Mouse (Mus musculus) adrenal gland, adult 10 weeks (tissue): ENCODE measurements around the gene Rgl3. TPM values are rescaled to one million over a fixed set of nuclear protein-coding genes. Genes with fewer than 3 reads are reported as not detected.

ENCODE experiments used
- polyA plus RNA-seq: library from polyadenylated mRNA; stranded (reverse); fragments of 350-450 nt; fragmentation: Illumina TruSeq; extraction: RNeasy Lipid Tissue Mini Kit (QIAGEN cat#74804); gene quantifications from one replicate; pipeline ENCODE4 v1.2.3, GENCODE M21; 2014; ENCODE audit warnings: low read depth, low replicate concordance

Rgl3 gene
- polyA plus RNA-seq = 2.8 TPM

DNA sequence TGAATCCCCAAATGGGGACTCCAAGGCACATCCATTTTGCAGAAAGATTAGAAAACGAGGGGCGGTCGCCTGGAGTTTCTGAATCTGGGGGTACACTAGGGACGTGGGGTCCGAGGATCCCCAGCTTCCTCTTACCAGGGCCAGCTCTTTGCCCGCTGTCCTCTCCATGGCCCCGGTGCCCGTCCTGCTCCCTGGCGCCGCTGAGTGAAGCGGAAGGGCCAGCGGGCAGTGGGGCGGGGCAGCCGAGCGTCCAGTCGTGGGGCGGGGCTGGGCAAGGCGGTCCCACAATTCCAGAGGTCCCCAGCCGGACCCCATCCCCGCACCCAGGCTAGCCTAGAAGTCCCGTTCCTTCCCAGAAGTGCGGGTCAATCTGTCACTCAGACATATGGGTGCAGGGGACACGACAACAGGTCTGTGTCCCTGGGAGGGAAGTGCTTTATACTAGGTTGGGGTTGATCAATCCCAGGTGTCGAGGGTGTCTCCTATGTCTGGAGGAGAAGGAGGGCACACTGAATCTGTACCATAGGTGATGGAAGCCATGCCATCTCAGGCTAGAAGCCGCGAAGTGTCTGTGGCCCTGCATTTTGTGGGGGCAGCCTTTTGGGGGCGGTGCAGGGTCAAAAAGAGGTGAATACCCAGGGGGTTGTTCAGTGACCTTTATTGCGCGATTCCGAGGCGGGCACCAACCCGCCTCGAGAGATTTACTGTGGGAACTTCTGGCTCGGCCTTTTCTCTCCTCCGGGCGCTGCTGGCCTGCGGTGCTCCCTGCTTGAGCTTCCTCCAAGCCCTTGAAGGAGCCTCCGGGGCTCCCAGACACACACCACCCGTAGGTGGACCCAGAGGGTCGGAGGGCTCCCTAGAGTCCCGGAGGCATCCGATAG is at the start of gene Rgl3:
Gene Rgl3, minus strand, starts transcription at position 217 of the 881 bp plus-strand sequence.

DNA sequence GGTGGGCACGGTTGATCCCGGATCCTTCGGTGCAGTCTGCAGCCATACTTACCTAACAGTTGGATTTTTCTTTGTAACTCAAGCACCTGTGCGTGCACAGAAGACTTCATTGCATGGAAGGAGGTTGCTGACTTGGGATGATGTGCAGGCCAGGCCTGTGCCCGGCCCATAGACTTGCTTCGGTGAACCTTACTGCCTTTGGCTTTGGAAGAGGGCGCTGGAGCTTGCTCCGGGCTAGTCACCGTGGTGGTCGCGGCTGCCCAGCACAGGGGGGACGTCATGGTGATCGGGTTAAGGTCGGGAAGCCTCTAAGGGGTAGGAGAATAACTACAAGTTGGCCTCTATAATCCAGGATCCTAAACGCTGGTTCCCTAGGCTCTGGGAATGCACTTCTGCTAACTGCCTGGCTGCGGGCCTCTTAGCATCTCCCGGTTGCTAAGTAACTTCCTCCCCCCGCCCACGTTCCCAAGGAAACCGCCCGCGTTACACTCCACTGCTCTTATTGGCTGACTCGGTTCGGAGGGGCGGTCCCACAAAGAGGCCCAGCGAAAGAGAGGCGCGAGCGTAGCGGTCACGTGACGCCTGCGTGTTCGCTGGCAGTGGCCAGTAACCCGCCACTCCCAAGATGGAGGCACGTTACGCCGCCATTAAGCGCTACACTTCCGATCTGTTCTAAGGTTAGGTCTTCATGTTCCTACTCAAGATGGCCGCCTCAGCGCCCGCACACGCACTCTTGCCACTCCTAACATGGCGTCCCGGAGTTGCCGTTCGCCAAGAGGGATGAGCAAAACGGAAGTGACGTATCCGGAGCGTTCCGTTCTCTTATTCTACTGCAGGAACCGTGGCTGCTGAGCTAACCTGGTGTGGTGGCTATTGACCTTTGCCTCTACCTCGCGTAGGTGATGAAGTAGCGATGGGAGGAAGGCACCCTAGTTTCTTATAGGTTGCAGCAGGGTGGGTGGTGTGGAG is 13.2 kb upstream of the Rgl3 start, which contains the start of the genes Ccdc151 and Prkcsh:
Gene Ccdc151, minus strand, starts transcription at position 441 of the 969 bp plus-strand sequence.
Gene Prkcsh, plus strand, starts transcription at position 613 of the 969 bp plus-strand sequence.

GRCm38 (mm10) chr9:21963417-21963816 is 25.8 kb downstream of the Rgl3 start, which contains the start of gene Epor:
Epor (minus strand) TSS chr9:21963506.

GRCm38 (mm10) chr9:21955570-21956281 is 33.5 kb downstream of the Rgl3 start, which contains the start of gene Swsap1:
Swsap1 (plus strand) TSS chr9:21955755.

DNA sequence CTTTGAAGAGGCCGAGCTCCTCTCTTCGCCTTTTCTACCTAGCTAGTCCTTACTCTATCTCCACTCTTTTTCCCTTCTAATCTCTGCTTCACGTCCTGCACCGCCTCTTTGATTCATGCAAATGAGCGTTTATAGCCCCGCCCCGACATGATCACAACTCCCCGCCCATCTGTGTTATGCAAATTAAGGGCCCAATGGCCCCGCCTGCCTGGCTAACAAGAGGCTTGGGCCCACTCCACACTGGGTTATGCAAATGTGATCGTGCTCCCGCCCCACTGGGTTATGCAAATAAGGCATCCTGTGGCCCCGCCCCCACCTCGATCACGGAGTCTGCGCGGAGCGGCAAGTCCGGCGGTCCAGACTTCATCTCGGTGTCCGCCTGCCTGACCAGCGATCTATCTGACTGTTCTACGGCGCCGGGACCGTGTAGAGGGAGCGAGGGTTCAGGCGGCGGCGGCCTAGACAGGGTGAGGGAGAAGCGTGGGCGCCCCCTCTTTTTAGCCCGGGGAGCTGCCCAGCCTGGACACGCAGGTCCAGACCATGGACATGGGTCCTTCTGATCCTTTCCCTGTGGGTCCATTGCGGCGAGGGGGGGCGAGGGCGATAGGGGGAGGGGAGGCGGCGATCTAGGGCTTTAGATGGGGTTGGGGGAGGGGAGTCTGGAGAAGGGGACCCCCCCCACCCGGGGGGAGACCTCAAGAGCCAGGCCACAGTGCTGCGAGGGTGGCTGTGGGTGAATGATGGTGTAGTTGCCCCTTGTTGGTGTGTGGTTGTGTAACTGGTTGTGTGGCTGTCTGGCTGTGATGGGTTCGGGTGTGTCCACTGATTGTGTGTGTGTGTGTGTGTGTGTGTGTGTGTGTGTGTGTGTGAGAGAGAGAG is 52.3 kb downstream of the Rgl3 start, which contains the start of gene Plppr2:
Gene Plppr2, plus strand, starts transcription at position 342 of the 879 bp plus-strand sequence.

DNA sequence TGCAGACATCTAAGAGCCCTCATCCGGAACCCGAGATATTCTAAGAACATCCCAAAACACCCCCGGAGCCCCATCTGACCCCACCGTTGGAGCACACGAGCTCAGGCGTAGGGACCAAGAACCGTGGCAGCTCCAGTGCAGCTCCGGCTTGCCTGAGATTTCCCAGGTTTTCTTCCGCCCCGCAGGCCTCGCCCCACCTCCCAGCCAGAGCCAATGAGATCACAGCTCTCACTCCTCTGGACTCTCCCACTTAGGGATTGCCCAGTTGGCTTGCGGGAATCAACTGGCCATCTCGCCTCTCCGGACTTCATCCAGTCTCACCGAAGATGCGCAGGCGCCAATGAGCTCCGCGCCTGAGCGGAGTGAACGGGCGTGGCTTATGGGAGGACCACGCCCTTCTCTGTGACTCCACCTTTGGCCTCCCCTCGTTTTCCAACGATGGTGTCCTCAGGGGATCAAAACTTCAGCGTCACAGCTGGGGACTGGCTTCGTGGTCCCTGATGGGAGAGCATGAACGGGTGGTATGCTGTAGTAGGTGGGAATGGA is 62.0 kb downstream of the Rgl3 start, which contains the start of the genes Ccdc159 and Tmem205:
Gene Ccdc159, plus strand, starts transcription at position 264 of the 546 bp plus-strand sequence.
Gene Tmem205, minus strand, starts transcription at position 349 of the 546 bp plus-strand sequence.

Other genes with a start within 250 kb of the Rgl3 start
- gene Spc24, start 229.1 kb downstream of the Rgl3 start, polyA plus RNA-seq = 0.58 TPM
- gene Kank2, start 190.7 kb downstream of the Rgl3 start, polyA plus RNA-seq = 13.8 TPM
- not detected for gene Angptl8, start 153.9 kb downstream of the Rgl3 start, polyA plus RNA-seq
- 2.9 TPM for gene Dock6, start 136.8 kb downstream of the Rgl3 start, polyA plus RNA-seq
- gene Rab3d, start 71.3 kb downstream of the Rgl3 start, polyA plus RNA-seq = 14.0 TPM
- 0.99 TPM for gene Ccdc159, start 62.0 kb downstream of the Rgl3 start, polyA plus RNA-seq
- 8.9 TPM for gene Tmem205, start 61.9 kb downstream of the Rgl3 start, polyA plus RNA-seq
- 2.2 TPM for gene Plppr2, start 52.4 kb downstream of the Rgl3 start, polyA plus RNA-seq
- 10.1 TPM for gene Swsap1, start 33.7 kb downstream of the Rgl3 start, polyA plus RNA-seq
- gene Epor, start 25.9 kb downstream of the Rgl3 start, polyA plus RNA-seq = not detected
- gene Ccdc151, start 13.2 kb upstream of the Rgl3 start, polyA plus RNA-seq = 0.76 TPM
- gene Prkcsh, start 13.4 kb upstream of the Rgl3 start, polyA plus RNA-seq = 10.0 TPM
- gene Elavl3, start 62.6 kb upstream of the Rgl3 start, polyA plus RNA-seq = 1.1 TPM
- not detected for gene Gm49318, start 81.8 kb upstream of the Rgl3 start, polyA plus RNA-seq
- gene Zfp653, start 81.9 kb upstream of the Rgl3 start, polyA plus RNA-seq = not detected
- gene Ecsit, start 96.0 kb upstream of the Rgl3 start, polyA plus RNA-seq = 4.3 TPM
- 3.6 TPM for gene Cnn1, start 109.8 kb upstream of the Rgl3 start, polyA plus RNA-seq
- 8.3 TPM for gene Elof1, start 127.7 kb upstream of the Rgl3 start, polyA plus RNA-seq
- 5.2 TPM for gene Acp5, start 146.3 kb upstream of the Rgl3 start, polyA plus RNA-seq
- gene Pigyl, start 167.4 kb upstream of the Rgl3 start, polyA plus RNA-seq = 5.1 TPM
- 6.4 TPM for gene Zfp872, start 198.6 kb upstream of the Rgl3 start, polyA plus RNA-seq
- 105 TPM for gene Zfp809, start 236.3 kb upstream of the Rgl3 start, polyA plus RNA-seq